In genomic region chr11:93995720-93996305, GRCm38 (mm10) we compare ENCODE assay signal across 8 mouse cellular contexts. TPM values are rescaled to one million over a fixed set of nuclear protein-coding genes. Genes with fewer than 3 reads are reported as not detected.
DNase-seq lines count a peak whose midpoint lies in the region; ATAC-seq and TF ChIP-seq lines count a peak whose summit lies in the region.

Gene Spag9, plus strand, starts transcription at chr11:93996091.

- peaks cover 24% of the 10 kb centered on the region for H3K4me1 ChIP-seq in embryonic facial prominence, embryonic 13.5 days
- H3K4me1 ChIP-seq in kidney, adult 2 months (ENCODE audit: control insufficient read depth, insufficient read depth, low read length): peaks cover 24% of the 10 kb centered on the region; the same call in 1 of the 2 replicates
- H3K4me1 ChIP-seq in limb, embryonic 12.5 days (replicated peaks): peaks cover 14% of the 10 kb centered on the region
- H3K4me1 ChIP-seq in midbrain, embryonic 15.5 days: peaks cover 36% of the 10 kb centered on the region
- H3K4me1 ChIP-seq in spleen, adult 2 months (ENCODE audit: control insufficient read depth, insufficient read depth, insufficient read length): peaks cover 10% of the 10 kb centered on the region

- TF ChIP-seq CTCF in kidney, adult 2 months (conservative IDR thresholded peaks at IDR 0.05; ENCODE audit: insufficient read depth, insufficient read length, low read depth, low read length): no peak
- no peak for TF ChIP-seq CTCF in spleen, adult 2 months (IDR thresholded peaks at IDR 0.05; ENCODE audit: extremely low read depth, insufficient read depth, insufficient read length, insufficient replicate concordance)

- H3K4me3 ChIP-seq in embryonic facial prominence, embryonic 13.5 days: peak within 1 kb of the TSS; percentile 87
- H3K4me3 ChIP-seq in kidney, adult 2 months (ENCODE audit: insufficient read depth, low read depth, low read length): peak within 1 kb of the TSS; percentile 96
- H3K4me3 ChIP-seq in limb, embryonic 12.5 days (replicated peaks): peak within 1 kb of the TSS; percentile 88
- H3K4me3 ChIP-seq in midbrain, embryonic 15.5 days: peak within 1 kb of the TSS; percentile 98
- H3K4me3 ChIP-seq in spleen, adult 2 months (ENCODE audit: extremely low read depth, insufficient read depth, insufficient read length): peak within 1 kb of the TSS; percentile 78

- TF ChIP-seq POLR2A in kidney, adult 2 months (IDR thresholded peaks at IDR 0.05; ENCODE audit: low read depth, low read length): peak; percentile 83
- peak; percentile 90 for TF ChIP-seq POLR2A in spleen, adult 2 months (IDR thresholded peaks at IDR 0.05; ENCODE audit: low read depth, low read length)

- no peaks in the 10 kb centered on the region for H3K9me3 ChIP-seq in embryonic facial prominence, embryonic 13.5 days
- no peaks in the 10 kb centered on the region for H3K9me3 ChIP-seq in limb, embryonic 12.5 days
- H3K9me3 ChIP-seq in midbrain, embryonic 15.5 days: no peaks in the 10 kb centered on the region

- peak; percentile 89 for ATAC-seq in embryonic facial prominence, embryonic 13.5 days (ENCODE audit: insufficient number of reproducible peaks, insufficient read depth, low FRiP score, low TSS enrichment, low read depth)
- peak; percentile 90 for ATAC-seq in limb, embryonic 12.5 days (ENCODE audit: insufficient number of reproducible peaks, insufficient read depth, low FRiP score, low TSS enrichment, low read depth)
- peak; percentile 94 for ATAC-seq in midbrain, embryonic 15.5 days (replicated peaks)

- H3K27me3 ChIP-seq in embryonic facial prominence, embryonic 13.5 days: no peaks in the 10 kb centered on the region
- H3K27me3 ChIP-seq in kidney, adult 2 months (replicated peaks; ENCODE audit: control insufficient read depth, insufficient read depth, low read length): no peaks in the 10 kb centered on the region
- H3K27me3 ChIP-seq in limb, embryonic 12.5 days: no peaks in the 10 kb centered on the region
- no peaks in the 10 kb centered on the region for H3K27me3 ChIP-seq in midbrain, embryonic 15.5 days (replicated peaks)
- no peaks in the 10 kb centered on the region for H3K27me3 ChIP-seq in spleen, adult 2 months (ENCODE audit: control insufficient read depth, insufficient read depth, low read length)

- no peaks in the 10 kb centered on the region for H3K36me3 ChIP-seq in embryonic facial prominence, embryonic 13.5 days
- H3K36me3 ChIP-seq in kidney, adult 2 months (ENCODE audit: control insufficient read depth, insufficient read depth, low read length): no peaks in the 10 kb centered on the region
- H3K36me3 ChIP-seq in limb, embryonic 12.5 days: no peaks in the 10 kb centered on the region
- H3K36me3 ChIP-seq in midbrain, embryonic 15.5 days (replicated peaks): no peaks in the 10 kb centered on the region
- H3K36me3 ChIP-seq in spleen, adult 2 months (ENCODE audit: control insufficient read depth, insufficient read depth, low read length): no peaks in the 10 kb centered on the region

- DNase-seq in 3134 (ENCODE audit: extremely low read depth, insufficient read length, low spot score): peak; percentile 88
- DNase-seq in adrenal gland, postnatal 36 days: peak; percentile 93 to 95
- peak; percentile 93 to 97 for DNase-seq in heart, adult 18-20 months
- peak; percentile 97 for DNase-seq in kidney, adult 2 months
- DNase-seq in spleen, adult 2 months (ENCODE audit: low read depth in 1 of 2, low spot score in 2 of 2): peak; percentile 87 to 92

- peak within 1 kb of the TSS; percentile 98 for H3K27ac ChIP-seq in embryonic facial prominence, embryonic 13.5 days
- H3K27ac ChIP-seq in kidney, adult 2 months (ENCODE audit: insufficient read depth, low read depth, low read length): peak within 1 kb of the TSS; percentile 99
- H3K27ac ChIP-seq in limb, embryonic 12.5 days: peak within 1 kb of the TSS; percentile 93
- H3K27ac ChIP-seq in midbrain, embryonic 15.5 days: peak within 1 kb of the TSS; percentile 96
- H3K27ac ChIP-seq in spleen, adult 2 months (ENCODE audit: insufficient read depth, low read length): peak within 1 kb of the TSS; percentile 99

- WGBS in embryonic facial prominence, embryonic 13.5 days: under 1% methylated on average over 62 of the region's 70 CpGs
- WGBS in kidney, adult 2 months: 1% methylated on average over 70 of the region's 70 CpGs
- WGBS in limb, embryonic 12.5 days: under 1% methylated on average over 58 of the region's 70 CpGs
- WGBS in midbrain, embryonic 15.5 days: 1% methylated on average over 59 of the region's 70 CpGs
- WGBS in spleen, adult 2 months: under 1% methylated on average over 50 of the region's 70 CpGs

- H3K9ac ChIP-seq in embryonic facial prominence, embryonic 13.5 days: peak within 1 kb of the TSS; percentile 91
- peak within 1 kb of the TSS; percentile 89 for H3K9ac ChIP-seq in limb, embryonic 12.5 days (replicated peaks)
- H3K9ac ChIP-seq in midbrain, embryonic 15.5 days: peak within 1 kb of the TSS; percentile 90

- H3K4me2 ChIP-seq in embryonic facial prominence, embryonic 13.5 days: peak within 1 kb of the TSS; percentile 82
- peak within 1 kb of the TSS; percentile 87 for H3K4me2 ChIP-seq in limb, embryonic 12.5 days
- peak within 1 kb of the TSS; percentile 88 for H3K4me2 ChIP-seq in midbrain, embryonic 15.5 days

RNA-seq across cellular contexts. Expression of gene Spag9, which starts in this region (rescaled TPM):
- 100 to 1,000 TPM; 108 to 117 TPM for total RNA-seq in adrenal gland, postnatal 36 days (2021)
- 46.3 and 56.7 TPM in 2 replicates for polyA plus RNA-seq in embryonic facial prominence, embryonic 13.5 days (2015; fragmentation: Nextera tagmentation; extraction: Ambion mirVana)
- 100 to 1,000 TPM; 137 to 139 TPM for total RNA-seq in heart, adult 18-20 months (2021)
- 19.1 and 24.6 TPM in 2 replicates for polyA plus RNA-seq in kidney, adult 2 months (2012; rRNA removed)
- 45.2 and 53.8 TPM in 2 replicates for polyA plus RNA-seq in limb, embryonic 12.5 days (2016; fragmentation: Nextera tagmentation; extraction: Ambion mirVana)
- 85.5 and 88.9 TPM in 2 replicates for polyA plus RNA-seq in midbrain, embryonic 15.5 days (2015; fragmentation: Nextera tagmentation; extraction: Ambion mirVana)
- 14.8 and 27.5 TPM in 2 replicates for polyA plus RNA-seq in spleen, adult 2 months (2012; rRNA removed)

Comparison
In these comparisons a context has a peak if more than half of its experiments do, and no peak if none do; other contexts are left out.
1. Peak in every context shown above with its lines: DNase-seq, ATAC-seq, H3K4me3 ChIP-seq and H3K27ac ChIP-seq.